Mouse (Mus musculus) brain, embryonic 18.5 days (tissue): ENCODE results near the gene Gpcpd1.

Experiments used
- DNase-seq: peaks from one replicate; pipeline ENCODE4 v3.0.0-alpha.2; 2012; ENCODE audit warnings: low read depth, low spot score

Gpcpd1 gene

GRCm38 (mm10) chr2:132481547-132481946, 106.0 kb downstream of the Gpcpd1 start:
- DNase-seq: no peak
